Mouse (Mus musculus): ENCODE measurements around the gene Tbc1d23.

DNA sequence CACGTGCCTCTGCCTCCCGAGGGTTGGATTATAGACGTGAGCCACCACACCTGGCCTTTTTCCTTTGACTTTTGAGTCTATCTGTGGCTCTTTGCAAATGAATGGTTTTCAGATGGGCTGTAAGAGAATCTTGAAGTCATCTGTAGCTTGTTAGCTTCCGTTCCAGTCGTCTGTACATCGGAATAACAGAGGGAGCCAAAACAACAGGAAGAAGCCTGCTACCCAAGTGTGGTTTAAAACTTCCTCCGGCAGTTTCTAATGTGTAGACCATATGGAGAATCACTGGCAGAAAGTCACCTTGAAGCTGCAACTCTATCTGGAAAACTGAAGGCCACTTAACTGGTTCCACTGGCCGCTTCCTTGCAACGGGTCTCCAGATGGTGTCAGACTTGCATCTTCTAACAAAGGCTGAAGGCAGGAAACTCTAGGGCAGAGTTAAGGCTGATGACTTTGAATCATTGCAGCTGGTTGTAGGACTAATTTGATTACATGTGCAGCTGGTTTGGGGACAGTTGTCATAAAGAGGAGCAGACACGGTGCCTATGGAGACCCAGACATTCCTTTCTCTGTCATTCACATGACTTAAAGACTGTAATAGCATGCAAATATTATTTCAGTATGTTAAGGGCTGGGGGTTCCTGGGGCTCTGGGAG, 12.0 kb upstream of the Tbc1d23 start:
- TF ChIP-seq CTCF (IDR thresholded peaks at IDR 0.05; ENCODE audit: low read depth) (no peak), EP300 (IDR thresholded peaks at IDR 0.05; ENCODE audit: low read depth) (no peak)

All from liver, embryonic 14.5 days (tissue).